ENCODE assay signal across 11 mouse cellular contexts in the genomic region with DNA sequence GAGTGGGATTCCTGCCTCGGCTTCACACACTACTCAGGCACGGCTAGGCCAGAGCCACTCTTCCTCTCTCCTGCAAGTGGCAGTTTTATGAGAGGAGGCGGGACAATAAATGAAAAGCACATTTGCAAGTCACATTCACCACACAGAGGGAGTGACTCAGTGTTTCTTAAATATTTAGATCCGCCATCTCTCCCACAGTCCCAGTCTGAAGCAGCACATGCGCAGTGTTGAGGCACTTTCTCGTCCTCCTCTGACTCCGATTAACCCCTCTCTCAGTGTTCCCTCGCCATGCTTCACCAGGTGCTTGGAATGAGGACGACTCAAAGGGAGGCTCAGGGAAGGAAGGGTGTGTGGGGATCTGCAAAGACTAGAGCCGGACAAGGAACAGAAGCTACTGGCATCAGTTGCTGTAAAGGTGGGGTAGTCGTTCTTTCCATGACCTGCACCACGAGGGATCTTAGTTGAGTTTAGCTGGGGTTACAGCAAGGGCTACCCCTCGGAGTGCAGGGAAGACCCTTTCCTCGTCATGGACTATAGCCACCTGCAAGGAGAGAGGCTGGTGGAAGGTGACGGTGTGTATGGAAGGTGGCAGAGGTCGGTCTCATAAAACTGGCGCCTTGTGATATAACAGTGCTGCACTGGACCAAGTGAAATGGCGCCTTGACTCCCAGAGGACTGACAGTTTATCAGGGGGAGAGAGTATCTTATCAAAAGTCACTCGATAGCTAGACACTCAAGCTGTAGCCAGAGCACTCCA.
DNase-seq lines count a peak whose midpoint lies in the region; ATAC-seq lines count a peak whose summit lies in the region.
"Had no signal": no experiment of that assay in that cellular context is flagged by ENCODE, and none has a peak within 500 bp of the region (broad histone marks: within the 10 kb centered on the region; RNA-seq: fewer than 3 reads in every experiment).

No protein-coding gene starts in this region.

- 73% methylated on average over 19 of the region's 19 CpGs for WGBS in forebrain, embryonic 16.5 days
- WGBS in forebrain, embryonic 14.5 days = 78% methylated on average over 19 of the region's 19 CpGs
- 73% methylated on average over 19 of the region's 19 CpGs for WGBS in midbrain, embryonic 11.5 days
- WGBS in midbrain, embryonic 15.5 days = 72% methylated on average over 19 of the region's 19 CpGs

- peaks cover 5% of the 10 kb centered on the region for H3K4me1 ChIP-seq in forebrain, embryonic 16.5 days (replicated peaks; ENCODE audit: control insufficient read depth, insufficient read depth, low read length)
- H3K4me1 ChIP-seq in forebrain, embryonic 14.5 days (ENCODE audit: control insufficient read depth, insufficient read depth, low read length) = peaks cover 3% of the 10 kb centered on the region; the same call in 1 of the 2 replicates
- H3K4me1 ChIP-seq in midbrain, embryonic 11.5 days (ENCODE audit: control insufficient read depth, insufficient read depth, low read length) = peaks cover 4% of the 10 kb centered on the region
- H3K4me1 ChIP-seq in midbrain, embryonic 15.5 days = peaks cover 4% of the 10 kb centered on the region; the same call in 1 of the 2 replicates
- H3K4me1 ChIP-seq: liver, embryonic 13.5 days; stomach, embryonic 15.5 days had no signal

- no peak overlapping the region for H3K4me2 ChIP-seq in forebrain, embryonic 16.5 days (ENCODE audit: low read length)
- H3K4me2 ChIP-seq in forebrain, embryonic 14.5 days (ENCODE audit: low read length) = no peak overlapping the region
- no peak overlapping the region for H3K4me2 ChIP-seq in midbrain, embryonic 11.5 days
- H3K4me2 ChIP-seq in midbrain, embryonic 15.5 days = no peak overlapping the region
- H3K4me2 ChIP-seq: liver, embryonic 13.5 days; stomach, embryonic 15.5 days had no signal

- no peak overlapping the region for H3K4me3 ChIP-seq in forebrain, embryonic 16.5 days (replicated peaks; ENCODE audit: low read length)
- H3K4me3 ChIP-seq in forebrain, embryonic 14.5 days (ENCODE audit: low read depth, low read length) = no peak overlapping the region
- no peak overlapping the region for H3K4me3 ChIP-seq in midbrain, embryonic 11.5 days (ENCODE audit: low read depth, low read length)
- no peak overlapping the region for H3K4me3 ChIP-seq in midbrain, embryonic 15.5 days
- H3K4me3 ChIP-seq: hindbrain, embryonic 10.5 days; liver, embryonic 13.5 days; stomach, embryonic 15.5 days had no signal

- no peak overlapping the region for H3K27ac ChIP-seq in forebrain, embryonic 16.5 days (ENCODE audit: low read length)
- no peak overlapping the region; the same call in 1 of the 2 replicates for H3K27ac ChIP-seq in forebrain, embryonic 14.5 days (ENCODE audit: low read depth, low read length)
- no peak overlapping the region for H3K27ac ChIP-seq in midbrain, embryonic 11.5 days (ENCODE audit: low read depth, low read length)
- H3K27ac ChIP-seq in midbrain, embryonic 15.5 days = no peak overlapping the region
- H3K27ac ChIP-seq: hindbrain, embryonic 10.5 days; liver, embryonic 13.5 days; stomach, embryonic 15.5 days had no signal

- no peaks in the 10 kb centered on the region for H3K9me3 ChIP-seq in forebrain, embryonic 16.5 days (ENCODE audit: control insufficient read depth, low read length)
- H3K9me3 ChIP-seq in forebrain, embryonic 14.5 days (replicated peaks; ENCODE audit: control insufficient read depth, low read length) = no peaks in the 10 kb centered on the region
- no peaks in the 10 kb centered on the region for H3K9me3 ChIP-seq in midbrain, embryonic 11.5 days (ENCODE audit: control insufficient read depth, low read length)
- no peaks in the 10 kb centered on the region for H3K9me3 ChIP-seq in midbrain, embryonic 15.5 days
- H3K9me3 ChIP-seq: hindbrain, embryonic 10.5 days; liver, embryonic 13.5 days; stomach, embryonic 15.5 days had no signal

- peak; percentile 33; the same call in 1 of the 2 replicates for ATAC-seq in forebrain, embryonic 16.5 days
- no peak for ATAC-seq in forebrain, embryonic 14.5 days
- ATAC-seq in midbrain, embryonic 11.5 days (ENCODE audit: low FRiP score) = no peak
- no peak for ATAC-seq in midbrain, embryonic 15.5 days (replicated peaks)

- H3K9ac ChIP-seq in forebrain, embryonic 16.5 days (replicated peaks; ENCODE audit: low read depth, low read length) = no peak overlapping the region
- no peak overlapping the region for H3K9ac ChIP-seq in forebrain, embryonic 14.5 days (ENCODE audit: low read length)
- H3K9ac ChIP-seq in midbrain, embryonic 11.5 days (ENCODE audit: low read length) = no peak overlapping the region
- no peak overlapping the region for H3K9ac ChIP-seq in midbrain, embryonic 15.5 days
- H3K9ac ChIP-seq: liver, embryonic 13.5 days; stomach, embryonic 15.5 days had no signal

- no peak for DNase-seq in forebrain, embryonic 14.5 days (ENCODE audit: low spot score)
- DNase-seq in midbrain, embryonic 11.5 days (ENCODE audit: low spot score, missing footprints) = peak; percentile 72
- DNase-seq in layer of hippocampus, adult 9-11 months = peak; percentile 36
- peak; percentile 46 to 60 for DNase-seq in right cerebral cortex, postnatal 36 days (ENCODE audit: low spot score in 2 of 2)
- no peak for DNase-seq in Muller cell, postnatal 12 days (ENCODE audit: inconsistent ontology term)
- no peak for DNase-seq in cerebellum, postnatal 14 days

- no peaks in the 10 kb centered on the region for H3K27me3 ChIP-seq in forebrain, embryonic 16.5 days (replicated peaks; ENCODE audit: control insufficient read depth, insufficient read depth, low read length)
- no peaks in the 10 kb centered on the region for H3K27me3 ChIP-seq in forebrain, embryonic 14.5 days (replicated peaks; ENCODE audit: control insufficient read depth, insufficient read depth, low read length)
- H3K27me3 ChIP-seq in midbrain, embryonic 11.5 days (ENCODE audit: control insufficient read depth, insufficient read depth, low read length) = no peaks in the 10 kb centered on the region
- no peaks in the 10 kb centered on the region for H3K27me3 ChIP-seq in midbrain, embryonic 15.5 days (replicated peaks)
- H3K27me3 ChIP-seq: liver, embryonic 13.5 days; stomach, embryonic 15.5 days had no signal

- no peaks in the 10 kb centered on the region for H3K36me3 ChIP-seq in forebrain, embryonic 16.5 days (ENCODE audit: control insufficient read depth, insufficient read depth)
- H3K36me3 ChIP-seq in forebrain, embryonic 14.5 days (ENCODE audit: control insufficient read depth, insufficient read depth, low read length) = no peaks in the 10 kb centered on the region
- H3K36me3 ChIP-seq in midbrain, embryonic 11.5 days (ENCODE audit: control insufficient read depth, insufficient read depth, low read length) = no peaks in the 10 kb centered on the region
- H3K36me3 ChIP-seq in midbrain, embryonic 15.5 days (replicated peaks) = no peaks in the 10 kb centered on the region
- H3K36me3 ChIP-seq: hindbrain, embryonic 10.5 days; liver, embryonic 13.5 days; stomach, embryonic 15.5 days had no signal

Comparison
In these comparisons a context has a peak if more than half of its experiments do, and no peak if none do; other contexts are left out.
1. DNase-seq: peak in midbrain, embryonic 11.5 days (single experiment), layer of hippocampus, adult 9-11 months (single experiment) and right cerebral cortex, postnatal 36 days (2 of 2); none in forebrain, embryonic 14.5 days (single experiment), Muller cell, postnatal 12 days (single experiment) and cerebellum, postnatal 14 days (0 of 2).